Mouse (Mus musculus) stomach, embryonic 16.5 days (tissue): ENCODE measurements around the gene Rest. TPM values are rescaled to one million over a fixed set of nuclear protein-coding genes. Genes with fewer than 3 reads are reported as not detected.
"Not testable (repeated sequence)": the region's sequence is repeated elsewhere in the genome, so short reads cannot be mapped to it uniquely, and the experiment has no call there.

Experiments used
- ATAC-seq: fragments of 200-750 bp; cut with Nextera tagmentation; 2 replicates; pipeline ENCODE4 v1.8.0; 2017; ENCODE audit warnings: moderate number of reproducible peaks, moderate TSS enrichment; ENCODE audit not compliant: insufficient read depth, low FRiP score
- H3K27ac ChIP-seq: fragments of 300-500 bp; sonication (generic); 2 replicates; pipeline ENCODE4 v1.5.1; 2014; ENCODE audit warnings: low read length
- H3K27me3 ChIP-seq: fragments of 300-500 bp; sonication (generic); 2 replicates; pipeline ENCODE4 v1.6.1; 2014; ENCODE audit warnings: low read length, control low read depth, mixed read lengths; ENCODE audit not compliant: control insufficient read depth, insufficient read depth
- H3K36me3 ChIP-seq: fragments of 300-500 bp; sonication (generic); 2 replicates; pipeline ENCODE4 v1.6.1; 2014; ENCODE audit warnings: low read length; ENCODE audit not compliant: control insufficient read depth, insufficient read depth
- H3K4me1 ChIP-seq: fragments of 300-500 bp; sonication (generic); 2 replicates; pipeline ENCODE4 v1.6.1; 2014; ENCODE audit warnings: low read length, control low read depth, mixed read lengths; ENCODE audit not compliant: control insufficient read depth, insufficient read depth
- H3K4me2 ChIP-seq: fragments of 300-500 bp; sonication (generic); 2 replicates; pipeline ENCODE4 v1.6.1; 2014; ENCODE audit warnings: low read depth, low read length, mixed read lengths
- H3K4me3 ChIP-seq: fragments of 300-500 bp; sonication (generic); replicated peaks from 2 replicates; pipeline ENCODE4 v1.5.1; 2014; ENCODE audit warnings: mild to moderate bottlenecking, low read length
- H3K9ac ChIP-seq: fragments of 300-500 bp; sonication (generic); 2 replicates; pipeline ENCODE4 v1.6.1; 2014; ENCODE audit warnings: low read length
- H3K9me3 ChIP-seq: fragments of 300-500 bp; sonication (generic); replicated peaks from 2 replicates; pipeline ENCODE4 v1.6.1; 2016; ENCODE audit warnings: low read length, control low read depth; ENCODE audit not compliant: control insufficient read depth
- WGBS: fragments of 180-500 bp; shearing (Covaris S2); extraction: QIAGEN DNeasy Blood & Tissue Kit; methylation state at CpG from one replicate; pipeline ENCODE4 v1.1.7; 2014; 5-methylcytosine and 5-hydroxymethylcytosine counted together
- polyA plus RNA-seq: library from polyadenylated mRNA; unstranded; fragments of >200 nt; fragmentation: Nextera tagmentation; extraction: Ambion mirVana; gene quantifications from 2 replicates; pipeline ENCODE4 v1.2.1, GENCODE M21; 2015

Gene Rest
- 21.3 and 22.5 TPM in 2 replicates for polyA plus RNA-seq

GRCm38 (mm10) chr5:77265081-77265670 is at the start of gene Rest:
Gene Rest (plus strand): TSS chr5:77265491.
- ATAC-seq: peak; percentile 90
- no peaks in the 10 kb centered on the region for H3K27me3 ChIP-seq
- peak within 1 kb of the TSS; percentile 72 for H3K4me2 ChIP-seq
- peak within 1 kb of the TSS; percentile 95 for H3K9ac ChIP-seq
- H3K9me3 ChIP-seq: no peaks in the 10 kb centered on the region
- peaks cover 13% of the 10 kb centered on the region for H3K36me3 ChIP-seq
- WGBS: under 1% methylated on average over 54 of the region's 78 CpGs
- peaks cover 7% of the 10 kb centered on the region; the same call in 1 of the 2 replicates for H3K4me1 ChIP-seq
- peak within 1 kb of the TSS; percentile 84 for H3K4me3 ChIP-seq
- peak within 1 kb of the TSS; percentile 96 for H3K27ac ChIP-seq

- H3K36me3 ChIP-seq: no peaks in the 10 kb centered on the region
- no peak overlapping the region for H3K27ac ChIP-seq
- H3K27me3 ChIP-seq: no peaks in the 10 kb centered on the region
- peak overlapping the region; percentile 32 for H3K4me3 ChIP-seq
- H3K4me2 ChIP-seq: peak overlapping the region; percentile 38
- WGBS: 12% methylated on average over 9 of the region's 9 CpGs
- H3K9me3 ChIP-seq: no peaks in the 10 kb centered on the region
- H3K4me1 ChIP-seq: no peaks in the 10 kb centered on the region
- peak; percentile 56; the same call in 1 of the 2 replicates for ATAC-seq
- H3K9ac ChIP-seq: no peak overlapping the region; the same call in 1 of the 2 replicates
Observed at GRCm38 (mm10) chr5:77217211-77217610, 48.1 kb upstream of the Rest start.

- ATAC-seq: peak; percentile 49; the same call in 1 of the 2 replicates
- Histone ChIP-seq H3K9ac (no peak overlapping the region), H3K36me3 (no peaks in the 10 kb centered on the region), H3K27me3 (no peaks in the 10 kb centered on the region), H3K9me3 (no peaks in the 10 kb centered on the region), H3K4me3 (peak overlapping the region; percentile 32), H3K4me2 (peak overlapping the region; percentile 38; the same call in 1 of the 2 replicates), H3K4me1 (no peaks in the 10 kb centered on the region), H3K27ac (no peak overlapping the region)
- 11% methylated on average over 2 of the region's 2 CpGs for WGBS
Observed at GRCm38 (mm10) chr5:77217724-77218123, 47.6 kb upstream of the Rest start.

- Histone ChIP-seq H3K27me3 (no peaks in the 10 kb centered on the region), H3K9me3 (no peaks in the 10 kb centered on the region), H3K36me3 (no peaks in the 10 kb centered on the region), H3K9ac (no peak overlapping the region), H3K27ac (no peak overlapping the region), H3K4me2 (no peak overlapping the region), H3K4me1 (no peaks in the 10 kb centered on the region), H3K4me3 (no peak overlapping the region)
- ATAC-seq: no peak
- WGBS: 74% methylated on average over 11 of the region's 11 CpGs
Observed at GRCm38 (mm10) chr5:77223043-77223975, 42.0 kb upstream of the Rest start.

- H3K9me3 ChIP-seq: no peaks in the 10 kb centered on the region
- no peak overlapping the region for H3K27ac ChIP-seq
- H3K36me3 ChIP-seq: no peaks in the 10 kb centered on the region
- no peaks in the 10 kb centered on the region for H3K27me3 ChIP-seq
- no peak overlapping the region for H3K4me3 ChIP-seq
- no peak overlapping the region for H3K9ac ChIP-seq
- H3K4me1 ChIP-seq: no peaks in the 10 kb centered on the region
- WGBS: 15% methylated on average over 1 of the region's 1 CpGs
- no peak for ATAC-seq
- H3K4me2 ChIP-seq: no peak overlapping the region
Observed at GRCm38 (mm10) chr5:77228986-77229385, 36.3 kb upstream of the Rest start.

GRCm38 (mm10) chr5:77231863-77232262 is 33.4 kb upstream of the Rest start:
- not testable (repeated sequence) for H3K27me3 ChIP-seq, H3K4me1 ChIP-seq, H3K36me3 ChIP-seq, H3K9ac ChIP-seq, H3K9me3 ChIP-seq, H3K4me2 ChIP-seq, H3K4me3 ChIP-seq, H3K27ac ChIP-seq, ATAC-seq
- 93% methylated on average over 4 of the region's 4 CpGs for WGBS

- Histone ChIP-seq H3K36me3 (no peaks in the 10 kb centered on the region), H3K27me3 (no peaks in the 10 kb centered on the region), H3K4me3 (no peak overlapping the region), H3K4me1 (no peaks in the 10 kb centered on the region), H3K4me2 (no peak overlapping the region), H3K27ac (no peak overlapping the region), H3K9me3 (no peaks in the 10 kb centered on the region), H3K9ac (no peak overlapping the region)
- no peak for ATAC-seq
- WGBS: 27% methylated on average over 3 of the region's 3 CpGs
Observed at GRCm38 (mm10) chr5:77234921-77235320, 30.4 kb upstream of the Rest start.

- Histone ChIP-seq H3K36me3 (no peaks in the 10 kb centered on the region), H3K9me3 (no peaks in the 10 kb centered on the region), H3K4me1 (no peaks in the 10 kb centered on the region), H3K4me2 (no peak overlapping the region), H3K4me3 (no peak overlapping the region), H3K27me3 (no peaks in the 10 kb centered on the region), H3K9ac (no peak overlapping the region), H3K27ac (no peak overlapping the region)
- no peak for ATAC-seq
- WGBS: 71% methylated on average over 2 of the region's 2 CpGs
Observed at GRCm38 (mm10) chr5:77237104-77237503, 28.2 kb upstream of the Rest start.
